Mouse (Mus musculus): ENCODE results near the gene Pou6f1.
A peak's percentile ranks its signal among the peaks of the same experiment; 100 is the strongest.
"Not testable (repeated sequence)": the region's sequence is repeated elsewhere in the genome, so short reads cannot be mapped to it uniquely, and the experiment has no call there.

The Pou6f1 gene

DNA sequence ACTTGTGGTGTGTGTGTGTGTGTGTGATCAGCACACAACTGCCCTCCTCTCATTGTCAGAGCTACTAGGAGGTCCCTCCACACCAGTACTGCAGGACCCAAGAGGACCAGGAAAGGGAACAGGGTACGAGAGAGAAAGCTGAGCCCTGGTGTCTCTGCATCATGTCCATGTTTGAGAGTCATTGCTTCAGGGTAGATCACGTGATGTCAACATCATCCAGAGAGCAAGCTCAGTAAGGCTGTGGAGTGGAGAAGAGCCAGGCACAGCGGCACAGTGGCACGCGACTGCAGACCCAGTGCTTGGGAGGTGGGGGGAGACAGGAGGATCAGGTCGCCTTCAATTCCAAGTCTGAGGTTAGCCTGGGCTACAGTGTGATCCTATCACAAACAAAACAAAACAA, 23.4 kb downstream of the Pou6f1 start:
- no peak for DNase-seq (ENCODE audit: low spot score in 2 of 2)

DNA sequence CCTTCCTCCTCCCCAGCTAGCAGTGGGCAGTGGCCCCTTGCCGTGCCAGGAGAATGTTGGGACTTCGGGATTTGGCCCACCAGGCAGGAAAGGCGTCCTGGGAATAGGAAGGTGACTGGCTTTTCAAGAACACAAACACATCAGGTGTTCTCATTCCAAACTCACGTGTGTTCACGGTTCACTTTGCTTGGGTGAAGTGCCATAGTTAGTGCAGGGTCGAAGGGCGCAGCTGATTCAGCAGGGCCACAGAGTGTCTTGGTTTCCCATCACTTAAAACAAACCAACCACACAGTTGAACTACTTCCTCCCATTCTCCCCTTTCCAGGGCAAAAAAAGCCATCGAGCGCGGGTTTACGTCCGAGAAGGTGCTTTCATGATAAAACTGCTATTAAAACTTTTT, 24.4 kb downstream of the Pou6f1 start:
- no peak for DNase-seq (ENCODE audit: low spot score in 2 of 2)

DNA sequence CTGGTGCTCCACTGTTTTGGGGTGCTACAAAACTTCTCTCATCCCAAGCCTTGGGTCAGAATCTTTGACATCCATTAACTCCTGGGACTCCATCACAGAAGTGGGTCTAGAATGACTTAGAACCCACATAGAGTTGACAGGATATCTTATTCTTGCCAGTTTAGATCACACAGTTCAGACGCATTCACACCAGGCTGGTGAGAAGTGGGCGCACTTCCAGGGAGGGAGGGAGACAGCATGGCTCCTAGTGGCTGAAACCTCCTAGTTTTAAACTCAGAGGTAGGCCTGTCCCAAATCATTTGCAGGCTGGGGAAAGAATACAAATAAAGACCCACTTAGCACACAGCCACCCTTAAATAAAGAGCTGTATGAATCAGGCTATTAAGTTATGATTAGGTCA, 25.4 kb downstream of the Pou6f1 start:
- DNase-seq (ENCODE audit: low spot score in 2 of 2): no peak

DNA sequence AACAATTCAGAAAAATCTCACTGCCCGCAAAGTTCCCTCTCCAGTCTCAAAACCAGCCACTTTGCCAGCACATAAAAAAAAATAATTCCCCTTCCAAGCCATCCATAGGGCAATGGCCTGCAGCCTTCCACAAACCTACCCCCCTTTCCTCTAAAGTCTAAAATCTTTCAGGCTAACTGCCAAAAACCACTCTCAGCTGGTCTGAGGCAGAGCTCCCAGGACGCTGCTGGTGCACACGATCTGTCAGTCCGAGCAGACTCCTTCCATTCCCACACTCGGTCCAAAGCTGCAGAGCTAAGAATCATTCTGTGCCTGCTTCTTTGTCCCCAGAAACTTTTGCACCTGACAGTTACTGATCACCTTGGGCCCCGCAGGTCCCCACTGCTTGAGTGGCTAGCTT, 25.8 kb downstream of the Pou6f1 start:
- no peak for DNase-seq (ENCODE audit: low spot score in 2 of 2)

DNA sequence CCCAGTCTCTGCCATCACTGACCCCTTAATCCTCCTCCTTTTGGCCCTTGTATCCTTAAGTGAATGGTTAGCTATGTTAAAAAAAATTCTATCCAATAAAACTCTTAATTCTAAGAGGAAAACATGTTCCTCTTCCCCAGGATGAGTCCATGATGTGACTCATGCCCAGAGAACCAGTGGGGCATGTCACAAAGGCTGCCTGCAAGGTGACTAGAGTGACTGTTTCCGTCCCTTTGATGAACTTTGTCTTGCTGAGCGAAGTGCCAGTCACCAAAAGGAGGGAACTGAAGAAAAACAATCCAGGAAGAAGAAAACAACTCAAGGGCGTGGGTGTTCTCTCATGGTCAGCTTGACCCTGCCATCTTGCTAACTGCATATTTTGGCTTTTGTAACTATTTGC, 30.5 kb downstream of the Pou6f1 start:
- no peak for DNase-seq (ENCODE audit: low spot score in 2 of 2)

DNA sequence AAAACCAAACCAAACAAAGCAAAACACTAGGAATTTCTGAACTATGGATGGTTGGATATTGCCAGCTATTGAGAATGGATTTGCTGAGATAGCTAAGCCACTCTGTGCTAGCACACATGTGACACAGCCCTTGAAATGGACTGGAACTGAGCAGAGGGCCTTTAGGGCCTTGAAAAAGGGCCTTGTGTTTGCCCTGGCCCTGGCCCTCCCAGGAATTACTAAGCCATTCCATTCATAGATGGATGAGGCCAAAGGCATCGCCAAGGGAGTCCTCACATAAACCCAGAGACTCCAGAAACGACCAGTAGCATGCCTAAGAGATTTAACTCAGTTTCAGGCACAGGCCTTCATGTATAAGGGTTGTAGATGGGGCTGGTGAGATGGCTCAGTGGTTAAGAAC, 33.3 kb downstream of the Pou6f1 start:
- DNase-seq (ENCODE audit: low spot score in 2 of 2): no peak

DNA sequence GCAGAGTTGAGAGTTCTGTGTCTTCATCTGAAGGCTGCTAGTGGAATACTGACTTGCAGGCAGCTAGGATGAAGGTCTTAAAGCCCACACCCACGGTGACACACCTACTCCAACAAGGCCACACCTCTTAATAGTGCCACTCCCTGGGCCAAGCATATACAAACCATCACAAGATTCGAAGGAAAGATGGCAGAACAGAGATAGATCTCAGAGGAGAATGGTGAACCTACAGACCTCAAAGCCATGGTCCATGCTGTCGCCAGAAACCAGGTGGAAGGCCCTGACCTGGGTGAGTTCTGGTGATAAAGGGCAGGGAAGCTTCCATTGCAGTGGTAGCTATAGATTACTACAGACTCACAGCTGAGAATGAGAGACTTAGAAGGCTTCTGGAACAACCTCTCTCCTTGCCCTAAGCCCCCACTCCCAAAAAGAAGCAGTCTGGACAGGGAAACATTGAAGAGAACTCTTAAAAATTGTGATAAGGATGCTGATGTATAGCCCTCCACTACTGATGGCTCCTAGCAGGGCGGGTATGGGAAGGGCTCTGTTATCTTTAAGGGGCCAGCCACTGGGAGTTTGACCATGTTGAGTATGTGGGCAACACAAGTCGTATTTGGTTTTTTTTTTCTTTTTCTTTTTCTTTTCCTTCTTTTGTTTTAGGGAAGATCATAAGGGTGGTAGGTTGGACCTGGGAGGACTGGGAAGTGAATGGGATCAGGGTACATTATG, 41.9 kb downstream of the Pou6f1 start:
- no peak for DNase-seq (ENCODE audit: low spot score in 2 of 2)

DNA sequence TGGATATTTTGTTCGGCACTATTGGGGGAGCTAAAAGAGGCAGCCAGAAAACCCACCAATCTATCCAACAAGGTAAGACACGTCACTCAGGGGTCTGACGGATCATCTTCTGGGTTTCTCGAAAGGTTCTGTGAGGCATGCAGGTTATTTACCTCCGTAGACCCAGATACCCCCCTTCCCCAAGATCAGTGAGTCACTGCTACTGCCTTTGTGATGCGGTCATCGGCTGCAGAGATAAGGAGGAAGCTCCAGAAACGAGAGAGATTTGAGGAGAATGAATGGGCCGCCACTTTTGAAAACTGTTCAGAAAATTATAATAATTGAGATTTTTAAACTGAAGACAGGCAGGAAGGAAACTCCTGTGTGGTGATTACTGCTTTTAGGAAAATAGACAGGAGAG, 43.4 kb downstream of the Pou6f1 start:
- DNase-seq (ENCODE audit: low spot score in 2 of 2): no peak

DNA sequence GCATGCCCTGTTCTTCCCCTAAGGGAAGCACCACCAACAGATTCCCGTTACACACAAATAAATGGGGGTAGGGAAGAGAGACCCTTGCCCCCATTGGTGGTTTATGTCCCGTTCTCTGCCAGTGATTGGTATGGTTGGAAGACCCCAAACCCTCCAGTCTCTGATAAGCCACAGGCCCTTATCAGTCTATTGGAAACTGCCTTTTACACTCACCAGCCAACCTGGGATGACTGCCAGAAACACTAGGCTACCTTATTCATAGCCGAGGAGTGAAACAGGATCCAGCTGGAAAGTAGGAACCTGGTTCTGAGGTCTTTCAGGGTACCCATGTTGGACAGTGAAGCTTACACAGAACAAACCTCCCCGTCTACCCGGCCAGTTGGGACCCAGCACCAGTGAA, 43.8 kb downstream of the Pou6f1 start:
- DNase-seq (ENCODE audit: low spot score in 2 of 2): no peak

DNA sequence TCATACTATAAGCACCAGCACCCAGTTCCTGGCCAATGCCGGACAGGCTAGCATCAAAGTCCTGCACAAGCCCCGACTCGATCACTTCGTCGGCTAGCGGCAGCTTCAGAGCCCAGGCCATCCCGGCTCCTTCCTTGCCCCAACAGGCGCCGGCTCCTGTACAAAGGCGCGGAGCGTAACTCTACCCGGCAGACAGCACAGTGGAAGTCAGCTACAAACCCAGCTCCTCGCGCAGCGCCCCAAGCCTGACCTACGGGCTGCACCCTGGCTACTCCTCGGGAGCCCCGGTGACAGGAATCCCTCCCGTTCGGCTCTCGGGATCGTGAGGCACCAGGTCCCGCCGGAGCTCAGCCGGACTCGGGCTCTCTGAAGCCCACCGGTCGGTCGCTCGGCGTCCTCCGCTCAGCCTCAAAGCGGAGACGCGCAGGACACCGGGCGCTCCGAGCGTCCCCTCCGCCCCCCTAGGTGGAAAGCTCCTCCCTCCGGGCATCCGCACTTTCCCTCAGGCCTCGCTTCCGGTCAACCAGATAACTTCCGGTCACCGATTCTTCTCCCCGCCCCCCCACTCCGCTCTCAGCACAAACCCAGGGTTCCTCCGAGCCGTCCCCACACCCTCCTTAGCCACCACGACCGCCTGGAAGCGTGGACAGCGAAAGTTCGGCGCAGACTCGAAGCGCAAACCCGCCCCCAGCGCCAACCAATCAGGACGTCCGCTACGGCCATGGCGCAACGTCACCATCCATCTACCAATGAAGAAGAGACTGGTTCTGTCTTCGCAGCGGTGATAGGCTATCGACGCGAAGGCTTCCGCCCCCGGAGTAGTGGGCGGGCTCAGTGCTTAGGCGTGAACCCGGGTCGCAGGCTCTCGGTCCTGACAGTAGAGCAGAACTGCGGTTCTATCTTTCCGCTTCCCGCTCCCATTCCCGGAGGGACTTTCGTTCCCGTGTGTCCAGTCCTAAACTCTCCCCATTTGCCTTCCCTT, 48.2 kb downstream of the Pou6f1 start, which contains the start of gene Tfcp2:
Gene Tfcp2 (minus strand): TSS at position 683 of the 982 bp plus-strand sequence.
- peak; percentile 96 to 99 for DNase-seq (ENCODE audit: low spot score in 2 of 2)

DNA sequence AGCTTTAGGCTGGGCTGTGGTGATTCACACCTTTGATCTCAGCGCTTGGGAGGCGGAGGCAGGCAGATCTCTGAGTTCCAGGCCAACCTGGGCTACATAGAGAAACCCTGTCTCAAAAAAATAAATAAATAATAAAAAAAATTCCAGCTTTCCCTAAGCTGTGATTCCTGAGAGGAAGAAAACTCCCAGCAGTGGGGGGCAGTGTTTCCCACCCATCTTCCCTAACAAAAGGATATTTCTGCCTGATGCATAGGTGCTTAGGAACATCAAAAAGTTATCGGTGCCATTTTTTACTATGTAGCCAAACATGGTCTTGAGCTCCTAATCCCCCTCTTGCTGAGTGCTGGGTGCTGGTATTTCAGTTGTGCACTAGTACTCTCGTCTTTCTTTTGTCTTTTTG, 49.5 kb downstream of the Pou6f1 start:
- DNase-seq (ENCODE audit: low spot score in 2 of 2): no peak

DNA sequence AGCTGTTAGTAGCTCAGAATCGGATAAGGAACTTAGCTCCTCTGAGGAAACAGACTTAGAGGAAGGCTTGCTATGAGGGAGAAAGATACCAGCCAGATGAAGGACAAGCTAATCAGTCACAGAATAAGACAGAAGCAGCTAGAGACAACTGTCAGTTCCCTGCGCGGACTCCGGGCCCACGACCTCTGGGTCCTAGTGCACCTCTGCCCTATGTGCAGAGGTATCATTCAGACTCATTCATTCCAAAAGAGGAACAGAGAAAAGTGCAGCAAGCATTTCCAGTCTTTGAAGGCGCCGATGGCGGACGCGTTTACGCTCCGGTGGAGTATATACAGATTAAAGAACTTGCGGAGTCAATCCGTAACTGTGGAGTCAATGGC, 56.1 kb downstream of the Pou6f1 start:
- DNase-seq (ENCODE audit: low spot score in 2 of 2): not testable (repeated sequence)

DNA sequence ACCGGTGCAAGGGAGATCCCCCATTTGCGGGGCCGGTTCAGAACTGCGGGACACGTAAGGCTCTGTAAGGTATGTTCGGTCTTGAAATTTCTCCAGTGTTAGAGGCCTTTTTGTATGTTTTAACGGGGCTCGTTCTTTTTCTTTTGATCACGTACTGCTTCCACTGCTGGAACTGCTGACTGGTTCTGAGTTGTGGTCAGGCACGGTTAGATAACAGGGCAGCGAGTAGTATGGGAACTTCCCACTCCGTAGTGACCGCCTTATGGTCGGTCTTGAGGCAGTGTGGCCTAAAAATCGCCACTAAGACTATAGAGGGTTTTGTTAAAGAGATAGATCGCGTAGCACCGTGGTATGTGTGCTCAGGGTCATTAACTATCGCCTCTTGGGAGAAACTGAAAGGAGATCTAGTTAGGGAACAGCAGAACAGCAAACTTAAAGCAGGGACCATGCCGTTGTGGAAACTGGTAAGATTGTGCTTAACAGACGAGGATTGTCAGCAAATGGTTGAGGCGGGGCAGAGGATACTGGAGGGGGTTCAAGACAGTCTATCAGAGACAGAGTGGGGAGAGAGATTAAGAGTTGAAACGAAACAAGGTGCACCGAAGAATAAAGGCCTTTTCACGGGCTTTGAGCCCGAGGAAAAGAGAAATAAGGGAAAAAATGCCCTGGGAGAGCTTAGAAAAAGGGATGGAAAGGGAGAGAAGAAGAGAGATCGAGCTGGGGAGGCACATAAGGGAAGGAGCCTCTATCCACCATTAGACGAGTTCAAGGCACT, 56.7 kb downstream of the Pou6f1 start:
- not testable (repeated sequence) for DNase-seq (ENCODE audit: low spot score in 2 of 2)

DNA sequence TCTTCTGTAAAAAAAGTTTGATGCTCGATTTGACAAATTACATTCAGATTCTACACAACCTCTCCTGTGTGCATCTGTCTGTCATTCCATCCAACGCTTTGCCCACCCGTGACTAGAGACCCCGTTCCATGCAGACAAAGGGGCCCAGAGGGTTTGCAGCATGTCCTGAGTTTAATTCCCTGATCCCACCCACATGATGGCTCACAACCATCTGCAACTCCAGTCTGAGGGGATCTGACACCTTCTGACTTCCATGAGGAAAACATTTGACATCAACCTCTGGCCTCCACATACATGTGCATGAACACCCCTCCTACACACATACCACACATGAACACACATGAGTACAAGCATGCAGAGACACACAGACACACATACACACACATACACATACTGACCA, 58.4 kb downstream of the Pou6f1 start:
- DNase-seq (ENCODE audit: low spot score in 2 of 2): no peak

DNA sequence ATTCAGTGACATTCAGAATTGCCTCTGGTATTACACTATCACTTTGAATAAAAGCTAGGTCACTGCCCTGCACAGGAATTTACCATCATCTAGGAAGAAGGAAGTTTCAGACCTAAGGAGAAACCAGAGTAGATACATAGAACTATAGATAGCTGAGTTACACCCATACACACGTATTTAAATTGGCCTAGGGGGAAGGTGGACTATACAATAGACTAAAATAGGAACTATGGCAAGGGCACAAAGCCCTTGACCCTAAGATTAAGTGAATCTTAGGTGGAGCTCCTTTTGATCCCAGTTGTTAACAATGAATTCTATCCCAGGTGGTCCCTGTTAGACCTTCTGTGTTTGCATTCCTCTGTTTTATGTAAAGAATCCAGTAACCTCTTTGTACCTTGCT, 58.8 kb downstream of the Pou6f1 start:
- not testable (repeated sequence) for DNase-seq (ENCODE audit: low spot score in 2 of 2)

DNA sequence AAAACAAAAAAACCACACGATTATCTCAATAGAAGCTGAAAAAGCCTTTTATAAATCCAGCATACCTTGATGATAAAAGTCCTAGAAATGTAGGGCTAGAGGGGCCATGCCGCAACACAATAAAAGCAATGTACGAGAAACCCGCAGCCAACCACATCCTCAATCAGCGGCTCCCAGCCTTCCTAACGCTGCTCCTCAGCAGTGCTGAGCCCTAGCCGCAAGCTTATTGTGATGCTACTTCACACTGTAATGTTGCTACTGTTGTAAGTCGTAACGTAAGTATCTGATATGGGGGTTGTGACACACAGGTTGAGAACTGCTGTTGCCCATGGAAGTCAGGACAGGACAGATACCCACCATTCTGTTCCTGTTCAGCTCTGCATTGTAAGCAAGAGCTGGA, 60.4 kb downstream of the Pou6f1 start:
- DNase-seq (ENCODE audit: low spot score in 2 of 2): no peak

DNA sequence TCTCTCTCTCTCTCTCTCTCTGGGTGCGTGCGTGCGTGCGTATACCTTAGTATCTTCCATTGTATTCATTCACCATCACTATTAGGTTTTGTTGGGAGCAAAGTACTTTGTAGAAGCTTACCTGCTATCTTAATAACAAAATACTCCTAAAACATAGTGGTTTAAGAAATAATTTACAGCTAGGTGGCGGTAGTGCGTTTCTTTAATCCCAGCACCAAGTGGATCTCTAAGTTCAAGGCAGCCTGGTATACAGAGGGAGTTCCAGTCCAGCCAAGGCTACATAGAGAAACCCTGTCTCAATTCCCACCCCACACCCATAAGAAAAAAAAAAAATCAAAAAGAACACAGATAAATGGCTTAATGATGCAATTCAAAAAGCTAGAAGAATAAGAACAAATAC, 61.9 kb downstream of the Pou6f1 start:
- DNase-seq (ENCODE audit: low spot score in 2 of 2): no peak

DNA sequence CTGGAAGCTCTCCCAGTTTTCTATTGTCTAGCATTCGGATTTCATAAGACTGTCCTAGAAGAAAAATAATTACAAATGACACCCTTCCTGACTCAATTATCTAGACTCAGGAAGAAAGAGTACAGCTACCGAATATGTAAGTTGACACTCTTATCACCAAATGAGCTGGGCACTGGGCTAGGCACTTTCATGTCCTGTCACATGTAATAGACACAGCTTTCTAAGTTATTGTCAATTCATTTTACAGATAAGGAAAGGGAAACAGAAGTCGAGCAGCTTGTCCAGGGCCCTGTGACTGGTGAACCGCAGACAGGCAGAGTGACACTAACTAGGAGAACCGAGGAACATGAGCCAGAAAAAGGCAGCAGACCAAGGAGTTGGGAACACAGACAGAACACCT, 71.9 kb downstream of the Pou6f1 start:
- no peak for DNase-seq (ENCODE audit: low spot score in 2 of 2)

DNA sequence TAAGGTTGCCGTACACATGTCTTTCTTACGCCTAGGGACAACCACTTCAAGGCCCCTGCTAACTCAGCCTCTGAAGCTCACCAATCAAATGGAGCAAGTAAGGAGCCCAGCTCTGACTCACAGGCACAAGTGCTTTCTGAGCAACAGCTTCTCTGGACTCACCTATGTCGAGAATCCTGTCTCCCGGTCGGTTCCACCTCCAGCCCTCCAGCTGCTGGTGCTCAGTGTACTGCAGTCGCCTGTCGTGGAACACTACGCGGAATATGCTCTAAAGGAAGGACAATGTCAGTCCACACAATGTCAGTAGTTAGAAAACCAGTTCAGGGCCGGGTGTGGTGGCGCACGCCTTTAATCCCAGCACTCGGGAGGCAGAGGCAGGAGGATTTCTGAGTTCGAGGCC, 74.4 kb downstream of the Pou6f1 start:
- no peak for DNase-seq (ENCODE audit: low spot score in 2 of 2)

Measured in urinary bladder, adult 18-20 months (tissue).